Mouse (Mus musculus) cerebellum, adult 2 months (tissue): ENCODE results near the gene Speer4f1.
"Not testable (repeated sequence)": the region's sequence is repeated elsewhere in the genome, so short reads cannot be mapped to it uniquely, and the experiment has no call there.

ENCODE experiments used
- CTCF ChIP-seq: fragments of 200-500 bp; IDR thresholded peaks from 2 replicates; pipeline ENCODE4 v1.5.1; 2011; ENCODE audit warnings: low read depth, mild to moderate bottlenecking, control low read depth, low read length, moderate library complexity, borderline replicate concordance; ENCODE audit not compliant: insufficient read depth
- POLR2A ChIP-seq: fragments of 200-500 bp; IDR thresholded peaks from 2 replicates; pipeline ENCODE4 v1.6.1; 2011; ENCODE audit warnings: low read length, control low read depth, borderline replicate concordance; ENCODE audit not compliant: insufficient read depth

DNA sequence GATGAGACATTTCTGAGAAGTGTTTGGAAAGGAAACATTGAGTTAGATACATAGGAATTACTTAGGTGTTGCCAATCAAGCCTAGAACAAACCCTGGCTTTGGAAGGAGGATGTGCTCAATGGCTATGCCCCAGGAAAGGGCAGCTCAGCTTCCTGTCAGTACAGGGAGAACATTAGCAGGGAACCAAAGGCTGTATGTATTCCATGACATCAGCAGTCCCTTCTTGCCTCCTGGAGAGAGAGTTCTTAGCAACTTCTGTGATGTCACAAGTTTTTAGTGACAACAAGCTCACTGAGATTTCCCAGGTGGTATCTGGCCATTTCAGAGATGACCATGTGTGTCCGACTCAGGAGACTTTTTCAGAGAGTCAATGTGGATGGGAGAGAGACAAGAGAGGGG lies at the start of gene Speer4f1:
- not testable (repeated sequence) for TF ChIP-seq CTCF, POLR2A
